Mouse (Mus musculus): ENCODE measurements around the gene Akap12. TPM values are rescaled to one million over a fixed set of nuclear protein-coding genes. Genes with fewer than 3 reads are reported as not detected.
A peak's percentile ranks its signal among the peaks of the same experiment; 100 is the strongest.

Gene Akap12
- polyA plus RNA-seq, 1 experiment, result not detected

- no peak overlapping the region for H3K4me3 ChIP-seq (ENCODE audit: insufficient read depth, low read depth, low read length)
- WGBS, result 48% methylated on average over 15 of the region's 15 CpGs
- no peak for TF ChIP-seq CTCF (IDR thresholded peaks at IDR 0.05; ENCODE audit: insufficient read depth, low read depth, low read length)
- TF ChIP-seq POLR2A (IDR thresholded peaks at IDR 0.05; ENCODE audit: insufficient read depth, low read depth, low read length), result no peak
- H3K4me1 ChIP-seq (ENCODE audit: control insufficient read depth, insufficient read depth, low read length), result 0 out of 2 replicates have a peak, but pooled peaks cover 4% of the 10 kb centered on the region
- H3K27ac ChIP-seq (ENCODE audit: insufficient read depth, low read depth, low read length), result no peak overlapping the region
Measured at GRCm38 (mm10) chr10:4338863-4339461, 72.8 kb downstream of the Akap12 start.

DNA sequence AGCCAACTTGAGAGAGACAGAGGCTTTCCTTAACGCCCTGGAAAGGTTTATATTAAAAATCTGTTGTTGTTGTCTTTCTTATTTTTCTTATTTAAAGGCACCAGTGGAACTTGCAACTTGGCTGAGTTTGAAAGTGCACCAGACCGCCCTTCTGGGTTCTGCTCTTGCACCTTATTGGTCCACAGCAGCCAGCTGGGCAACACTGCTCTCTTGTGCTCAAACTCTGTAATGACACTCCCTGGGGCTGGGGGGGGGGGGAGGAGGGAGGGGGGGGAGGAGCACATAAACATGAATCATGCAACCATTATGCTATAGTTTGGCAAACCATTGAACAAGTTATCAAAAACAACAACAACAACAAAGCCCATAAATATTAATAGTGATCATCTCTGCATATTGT is 75.2 kb downstream of the Akap12 start:
- Histone ChIP-seq H3K27ac (ENCODE audit: insufficient read depth, low read depth, low read length) (no peak overlapping the region), H3K4me3 (ENCODE audit: insufficient read depth, low read depth, low read length) (no peak overlapping the region), H3K4me1 (ENCODE audit: control insufficient read depth, insufficient read depth, low read length) (0 out of 2 replicates have a peak, but pooled peaks cover 2% of the 10 kb centered on the region)
- WGBS, result 30% methylated on average over 2 of the region's 2 CpGs
- TF ChIP-seq POLR2A (IDR thresholded peaks at IDR 0.05; ENCODE audit: insufficient read depth, low read depth, low read length), result no peak

GRCm38 (mm10) chr10:4346489-4347135 is 80.4 kb downstream of the Akap12 start:
- 8% methylated on average over 28 of the region's 28 CpGs for WGBS
- peak; percentile 81 for TF ChIP-seq CTCF (IDR thresholded peaks at IDR 0.05; ENCODE audit: insufficient read depth, low read depth, low read length)
- no peak for TF ChIP-seq POLR2A (IDR thresholded peaks at IDR 0.05; ENCODE audit: insufficient read depth, low read depth, low read length)
- Histone ChIP-seq H3K4me3 (ENCODE audit: insufficient read depth, low read depth, low read length) (peak overlapping the region; percentile 35), H3K4me1 (ENCODE audit: control insufficient read depth, insufficient read depth, low read length) (peaks cover 9% of the 10 kb centered on the region), H3K27ac (ENCODE audit: insufficient read depth, low read depth, low read length) (no peak overlapping the region)

DNA sequence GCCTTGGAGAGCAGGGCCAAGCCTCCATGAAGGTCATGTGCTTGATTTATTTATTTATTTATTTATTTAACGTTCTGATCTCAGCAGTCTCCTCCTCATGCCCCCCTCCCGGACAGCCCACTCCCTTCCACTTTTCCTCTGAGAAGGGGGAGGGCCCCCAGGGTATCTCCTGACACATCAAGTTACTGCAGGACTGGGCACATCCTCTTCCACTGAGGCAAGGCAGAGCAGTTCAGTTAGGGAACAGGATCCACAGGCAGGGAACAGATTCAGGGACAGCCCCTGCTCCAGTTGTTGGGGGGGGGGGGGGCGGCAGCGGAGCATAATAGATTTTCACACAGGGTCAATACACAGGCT is 80.9 kb downstream of the Akap12 start:
- WGBS, result 60% methylated on average over 4 of the region's 4 CpGs
- Histone ChIP-seq H3K27ac (ENCODE audit: insufficient read depth, low read depth, low read length) (no peak overlapping the region), H3K4me1 (ENCODE audit: control insufficient read depth, insufficient read depth, low read length) (peaks cover 9% of the 10 kb centered on the region), H3K4me3 (ENCODE audit: insufficient read depth, low read depth, low read length) (no peak overlapping the region)
- TF ChIP-seq POLR2A (IDR thresholded peaks at IDR 0.05; ENCODE audit: insufficient read depth, low read depth, low read length) (no peak), CTCF (IDR thresholded peaks at IDR 0.05; ENCODE audit: insufficient read depth, low read depth, low read length) (no peak)

DNA sequence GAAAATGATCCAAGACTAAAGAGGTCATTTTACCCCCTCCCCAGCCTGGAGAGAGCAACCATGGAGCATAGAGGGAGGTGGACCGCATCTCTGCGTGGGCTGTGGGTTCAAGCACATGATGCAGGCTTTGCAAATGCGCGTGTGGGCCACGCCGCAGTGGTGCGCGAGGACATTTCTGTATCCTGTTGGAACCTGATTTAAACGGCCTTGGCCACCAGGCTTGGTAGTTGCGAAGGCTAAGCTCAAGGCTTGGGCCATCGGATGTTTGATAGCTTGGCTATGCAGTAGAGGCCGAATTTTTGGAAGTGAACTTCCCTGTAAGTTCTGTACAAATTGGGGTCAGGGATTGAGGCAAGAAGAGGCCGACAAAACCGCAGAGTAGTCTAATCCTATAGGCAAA is 81.4 kb downstream of the Akap12 start:
- no peak for TF ChIP-seq POLR2A (IDR thresholded peaks at IDR 0.05; ENCODE audit: insufficient read depth, low read depth, low read length)
- no peak for TF ChIP-seq CTCF (IDR thresholded peaks at IDR 0.05; ENCODE audit: insufficient read depth, low read depth, low read length)
- H3K27ac ChIP-seq (ENCODE audit: insufficient read depth, low read depth, low read length), result no peak overlapping the region
- 97% methylated on average over 14 of the region's 14 CpGs for whole genome bisulfite sequencing
- no peak overlapping the region for H3K4me3 ChIP-seq (ENCODE audit: insufficient read depth, low read depth, low read length)
- peaks cover 9% of the 10 kb centered on the region for H3K4me1 ChIP-seq (ENCODE audit: control insufficient read depth, insufficient read depth, low read length)

DNA sequence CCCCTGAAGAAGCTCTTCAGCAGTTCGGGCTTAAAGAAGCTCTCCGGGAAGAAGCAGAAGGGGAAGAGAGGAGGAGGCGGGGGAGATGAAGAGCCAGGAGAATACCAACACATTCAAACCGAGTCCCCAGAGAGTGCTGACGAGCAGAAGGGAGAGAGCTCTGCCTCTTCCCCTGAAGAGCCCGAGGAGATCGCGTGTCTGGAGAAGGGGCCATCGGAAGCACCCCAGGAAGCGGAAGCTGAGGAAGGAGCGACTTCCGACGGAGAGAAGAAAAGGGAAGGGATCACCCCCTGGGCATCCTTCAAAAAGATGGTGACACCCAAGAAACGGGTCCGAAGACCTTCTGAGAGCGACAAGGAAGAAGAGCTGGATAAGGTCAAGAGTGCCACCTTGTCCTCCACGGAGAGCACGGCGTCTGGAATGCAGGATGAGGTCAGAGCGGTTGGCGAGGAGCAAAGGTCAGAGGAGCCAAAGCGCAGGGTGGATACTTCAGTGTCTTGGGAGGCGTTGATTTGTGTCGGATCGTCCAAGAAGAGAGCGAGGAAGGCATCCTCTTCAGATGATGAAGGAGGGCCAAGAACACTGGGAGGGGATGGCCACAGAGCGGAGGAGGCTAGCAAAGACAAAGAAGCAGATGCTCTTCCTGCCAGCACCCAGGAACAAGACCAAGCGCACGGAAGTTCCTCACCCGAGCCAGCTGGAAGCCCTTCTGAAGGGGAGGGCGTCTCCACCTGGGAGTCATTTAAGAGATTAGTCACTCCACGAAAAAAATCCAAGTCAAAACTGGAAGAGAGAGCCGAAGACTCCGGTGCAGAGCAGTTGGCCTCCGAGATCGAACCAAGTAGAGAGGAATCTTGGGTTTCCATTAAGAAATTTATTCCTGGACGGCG is 88.4 kb downstream of the Akap12 start:
- WGBS, result 85% methylated on average over 38 of the region's 38 CpGs

DNA sequence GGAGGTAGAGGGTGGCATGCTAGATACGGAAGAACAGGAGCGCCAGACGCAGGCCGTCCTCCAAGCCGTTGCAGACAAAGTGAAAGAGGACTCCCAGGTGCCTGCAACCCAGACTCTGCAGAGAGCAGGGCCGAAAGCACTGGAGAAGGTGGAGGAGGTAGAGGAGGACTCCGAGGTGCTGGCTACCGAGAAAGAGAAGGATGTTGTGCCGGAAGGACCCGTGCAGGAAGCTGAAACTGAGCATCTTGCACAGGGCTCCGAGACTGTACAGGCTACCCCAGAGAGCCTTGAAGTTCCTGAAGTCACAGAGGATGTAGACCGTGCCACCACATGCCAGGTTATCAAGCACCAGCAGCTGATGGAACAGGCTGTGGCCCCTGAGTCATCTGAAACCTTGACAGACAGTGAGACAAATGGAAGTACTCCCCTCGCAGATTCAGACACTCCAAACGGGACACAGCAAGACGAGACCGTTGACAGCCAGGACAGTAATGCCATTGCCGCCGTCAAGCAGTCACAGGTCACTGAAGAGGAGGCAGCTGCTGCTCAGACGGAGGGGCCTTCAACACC is 89.8 kb downstream of the Akap12 start:
- Histone ChIP-seq H3K4me3 (ENCODE audit: insufficient read depth, low read depth, low read length) (no peak overlapping the region), H3K4me1 (ENCODE audit: control insufficient read depth, insufficient read depth, low read length) (no peaks in the 10 kb centered on the region; the same call in 1 of the 2 replicates), H3K27ac (ENCODE audit: insufficient read depth, low read depth, low read length) (no peak overlapping the region)
- 95% methylated on average over 19 of the region's 19 CpGs for WGBS
- no peak for TF ChIP-seq CTCF (IDR thresholded peaks at IDR 0.05; ENCODE audit: insufficient read depth, low read depth, low read length)
- TF ChIP-seq POLR2A (IDR thresholded peaks at IDR 0.05; ENCODE audit: insufficient read depth, low read depth, low read length), result no peak

More for the DNA sequence above, 88.4 kb downstream of the Akap12 start:
- no peaks in the 10 kb centered on the region; the same call in 1 of the 2 replicates for H3K4me1 ChIP-seq (ENCODE audit: control insufficient read depth, insufficient read depth, low read length)
- H3K4me3 ChIP-seq (ENCODE audit: insufficient read depth, low read depth, low read length), result no peak overlapping the region
- no peak for TF ChIP-seq POLR2A (IDR thresholded peaks at IDR 0.05; ENCODE audit: insufficient read depth, low read depth, low read length)
- no peak for TF ChIP-seq CTCF (IDR thresholded peaks at IDR 0.05; ENCODE audit: insufficient read depth, low read depth, low read length)
- no peak overlapping the region for H3K27ac ChIP-seq (ENCODE audit: insufficient read depth, low read depth, low read length)

GRCm38 (mm10) chr10:4356640-4357039 is 90.5 kb downstream of the Akap12 start:
- 76% methylated on average over 5 of the region's 5 CpGs for WGBS
- H3K4me3 ChIP-seq (ENCODE audit: insufficient read depth, low read depth, low read length), result no peak overlapping the region
- H3K27ac ChIP-seq (ENCODE audit: insufficient read depth, low read depth, low read length), result no peak overlapping the region
- TF ChIP-seq POLR2A (IDR thresholded peaks at IDR 0.05; ENCODE audit: insufficient read depth, low read depth, low read length) (no peak), CTCF (IDR thresholded peaks at IDR 0.05; ENCODE audit: insufficient read depth, low read depth, low read length) (no peak)
- no peaks in the 10 kb centered on the region; the same call in 1 of the 2 replicates for H3K4me1 ChIP-seq (ENCODE audit: control insufficient read depth, insufficient read depth, low read length)

All from olfactory bulb, adult 2 months (tissue).